Mouse (Mus musculus): ENCODE results near the gene Kdm4b.

DNA sequence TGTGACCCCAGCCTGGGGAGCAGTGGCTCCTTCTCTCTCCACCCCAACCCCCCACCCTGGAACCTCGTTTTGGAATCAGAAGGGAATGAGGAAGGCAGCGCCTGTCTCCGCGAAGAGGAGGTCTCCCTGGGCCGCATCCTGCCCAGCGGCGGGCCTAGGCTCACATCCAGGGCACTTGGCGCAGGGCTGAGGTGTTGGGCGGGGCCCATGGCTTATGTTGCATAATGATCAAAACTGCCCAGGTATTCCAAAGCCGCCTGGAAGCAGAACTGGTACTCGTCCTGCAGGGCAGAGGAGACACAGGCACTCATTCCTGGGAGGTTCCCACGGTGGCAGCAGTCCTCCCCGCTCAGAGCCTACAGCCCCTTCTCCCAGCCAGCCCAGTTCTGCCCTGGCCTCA lies 87.3 kb downstream of the Kdm4b start:
- TF ChIP-seq CTCF (IDR thresholded peaks at IDR 0.05; ENCODE audit: insufficient read depth, low read depth, low read length) = no peak
- TF ChIP-seq POLR2A (IDR thresholded peaks at IDR 0.05; ENCODE audit: insufficient read depth, low read depth, low read length) = no peak

Data from olfactory bulb, adult 2 months (tissue).